Mouse (Mus musculus) cerebellum, adult 2 months (tissue): Measurements from ENCODE around the gene Peli2. TPM values are rescaled to one million over a fixed set of nuclear protein-coding genes. Genes with fewer than 3 reads are reported as not detected.
A peak's percentile ranks its signal among the peaks of the same experiment; 100 is the strongest.

Experiments
- DNase-seq, 2 experiments: peaks; one replicate each; pipeline ENCODE4 v3.0.0; 2021
- H3K27ac ChIP-seq: fragments of 200-500 bp; 2 replicates; pipeline ENCODE4 v1.5.1; 2012; ENCODE audit warnings: low read length, control low read depth, inconsistent platforms; ENCODE audit not compliant: insufficient read depth
- H3K27me3 ChIP-seq: fragments of 200-500 bp; 2 replicates; pipeline ENCODE4 v1.6.1; 2012; ENCODE audit warnings: inconsistent platforms, mild to moderate bottlenecking, low read length, moderate library complexity; ENCODE audit not compliant: control insufficient read depth, insufficient read depth
- H3K4me1 ChIP-seq: fragments of 200-500 bp; 2 replicates; pipeline ENCODE4 v1.6.1; 2011; ENCODE audit warnings: low read length; ENCODE audit not compliant: control insufficient read depth, insufficient read depth
- H3K4me3 ChIP-seq: fragments of 200-500 bp; replicated peaks from 2 replicates; pipeline ENCODE3; 2011; ENCODE audit warnings: mild to moderate bottlenecking, low read depth, low read length, control low read depth; ENCODE audit not compliant: insufficient read depth
- CTCF ChIP-seq: fragments of 200-500 bp; IDR thresholded peaks from 2 replicates; pipeline ENCODE4 v1.5.1; 2011; ENCODE audit warnings: low read depth, mild to moderate bottlenecking, control low read depth, low read length, moderate library complexity, borderline replicate concordance; ENCODE audit not compliant: insufficient read depth
- POLR2A ChIP-seq: fragments of 200-500 bp; IDR thresholded peaks from 2 replicates; pipeline ENCODE4 v1.6.1; 2011; ENCODE audit warnings: low read length, control low read depth, borderline replicate concordance; ENCODE audit not compliant: insufficient read depth
- WGBS: fragments of 180-500 bp; shearing (Covaris S2); methylation state at CpG from one replicate; pipeline ENCODE4 v1.1.7; 2018; 5-methylcytosine and 5-hydroxymethylcytosine counted together
- polyA plus RNA-seq: library from polyadenylated mRNA; depleted of rRNA; stranded (reverse); fragments of >200 nt; gene quantifications from 2 replicates; pipeline ENCODE4 v1.2.3, GENCODE M21; 2012

Peli2 gene
- polyA plus RNA-seq, 1 experiment, result 28.5 TPM

GRCm38 (mm10) chr14:48295410-48295809 is 174.8 kb downstream of the Peli2 start:
- no peak overlapping the region for H3K27ac ChIP-seq
- WGBS, result 73% methylated on average over 5 of the region's 5 CpGs
- H3K4me1 ChIP-seq, result no peaks in the 10 kb centered on the region; the same call in 1 of the 2 replicates
- no peak for TF ChIP-seq CTCF
- no peak for TF ChIP-seq POLR2A
- no peak overlapping the region for H3K4me3 ChIP-seq
- no peak for DNase-seq
- H3K27me3 ChIP-seq, result no peaks in the 10 kb centered on the region

GRCm38 (mm10) chr14:48295815-48296271 is 175.2 kb downstream of the Peli2 start:
- DNase-seq, result no peak
- no peak overlapping the region for H3K27ac ChIP-seq
- no peaks in the 10 kb centered on the region for H3K27me3 ChIP-seq
- WGBS, result 49% methylated on average over 7 of the region's 7 CpGs
- no peak overlapping the region for H3K4me3 ChIP-seq
- TF ChIP-seq POLR2A, result no peak
- TF ChIP-seq CTCF, result no peak
- H3K4me1 ChIP-seq, result no peaks in the 10 kb centered on the region; the same call in 1 of the 2 replicates

GRCm38 (mm10) chr14:48296820-48297219 is 176.2 kb downstream of the Peli2 start:
- Histone ChIP-seq H3K4me3 (no peak overlapping the region), H3K27me3 (no peaks in the 10 kb centered on the region), H3K27ac (no peak overlapping the region), H3K4me1 (no peaks in the 10 kb centered on the region; the same call in 1 of the 2 replicates)
- no peak for TF ChIP-seq CTCF
- no peak for TF ChIP-seq POLR2A
- DNase-seq, result no peak
- WGBS, result 96% methylated on average over 1 of the region's 1 CpGs

GRCm38 (mm10) chr14:48302471-48303186 is 182.0 kb downstream of the Peli2 start:
- Histone ChIP-seq H3K27me3 (no peaks in the 10 kb centered on the region), H3K4me1 (no peaks in the 10 kb centered on the region), H3K4me3 (no peak overlapping the region), H3K27ac (no peak overlapping the region)
- no peak for DNase-seq
- WGBS, result 87% methylated on average over 10 of the region's 10 CpGs
- TF ChIP-seq POLR2A, result no peak
- TF ChIP-seq CTCF, result no peak

GRCm38 (mm10) chr14:48303235-48303634 is 182.6 kb downstream of the Peli2 start:
- Histone ChIP-seq H3K4me3 (no peak overlapping the region), H3K27ac (no peak overlapping the region), H3K4me1 (no peaks in the 10 kb centered on the region), H3K27me3 (no peaks in the 10 kb centered on the region)
- TF ChIP-seq CTCF (no peak), POLR2A (no peak)
- DNase-seq, result no peak
- WGBS, result 52% methylated on average over 6 of the region's 6 CpGs

GRCm38 (mm10) chr14:48303841-48304240 is 183.2 kb downstream of the Peli2 start:
- WGBS, result 94% methylated on average over 9 of the region's 9 CpGs
- H3K4me1 ChIP-seq, result no peaks in the 10 kb centered on the region
- H3K4me3 ChIP-seq, result no peak overlapping the region
- no peak for DNase-seq
- no peak for TF ChIP-seq POLR2A
- TF ChIP-seq CTCF, result no peak
- no peak overlapping the region for H3K27ac ChIP-seq
- H3K27me3 ChIP-seq, result no peaks in the 10 kb centered on the region

GRCm38 (mm10) chr14:48313234-48313633 is 192.6 kb downstream of the Peli2 start:
- peak in 1 of 2 experiments; percentile 36 for DNase-seq
- Histone ChIP-seq H3K27ac (no peak overlapping the region), H3K4me3 (no peak overlapping the region), H3K27me3 (no peaks in the 10 kb centered on the region; the same call in 1 of the 2 replicates), H3K4me1 (peaks cover 5% of the 10 kb centered on the region; the same call in 1 of the 2 replicates)
- WGBS, result 15% methylated on average over 3 of the region's 3 CpGs
- no peak for TF ChIP-seq CTCF
- no peak for TF ChIP-seq POLR2A

GRCm38 (mm10) chr14:48316396-48316795 is 195.8 kb downstream of the Peli2 start:
- no peaks in the 10 kb centered on the region; the same call in 1 of the 2 replicates for H3K27me3 ChIP-seq
- no peak for DNase-seq
- no peak for TF ChIP-seq POLR2A
- TF ChIP-seq CTCF, result no peak
- H3K27ac ChIP-seq, result no peak overlapping the region
- WGBS, result 82% methylated on average over 8 of the region's 8 CpGs
- no peak overlapping the region for H3K4me3 ChIP-seq
- H3K4me1 ChIP-seq, result peaks cover 5% of the 10 kb centered on the region; the same call in 1 of the 2 replicates
